Mouse (Mus musculus) thymus, adult 18-20 months (tissue): ENCODE data around the gene Rbpj.

Source experiments
- DNase-seq, 2 experiments: peaks; one replicate each; pipeline ENCODE4 v3.0.0; 2022; ENCODE audit warnings: mixed read lengths in 2 of 2

The Rbpj gene

DNA sequence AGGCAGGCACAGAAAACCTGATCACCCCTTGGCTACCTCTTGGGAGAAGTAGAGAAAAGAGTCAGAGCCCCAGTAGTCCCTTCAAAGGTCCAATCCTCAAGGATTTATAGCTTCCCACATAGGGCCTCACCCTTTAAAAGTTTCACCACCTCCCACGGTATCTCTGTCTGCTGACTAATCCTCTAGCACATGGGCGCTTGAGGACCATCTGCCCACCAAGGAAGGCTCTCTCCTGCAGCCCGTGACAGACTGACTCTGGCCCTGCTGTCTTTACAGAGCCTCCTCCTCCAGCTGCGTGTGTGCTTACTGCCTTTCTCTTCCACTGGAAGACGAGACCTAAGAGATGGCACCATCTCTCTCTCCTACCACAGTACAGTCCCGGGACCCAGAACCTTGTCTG is 213.7 kb downstream of the Rbpj start:
- no peak for DNase-seq

DNA sequence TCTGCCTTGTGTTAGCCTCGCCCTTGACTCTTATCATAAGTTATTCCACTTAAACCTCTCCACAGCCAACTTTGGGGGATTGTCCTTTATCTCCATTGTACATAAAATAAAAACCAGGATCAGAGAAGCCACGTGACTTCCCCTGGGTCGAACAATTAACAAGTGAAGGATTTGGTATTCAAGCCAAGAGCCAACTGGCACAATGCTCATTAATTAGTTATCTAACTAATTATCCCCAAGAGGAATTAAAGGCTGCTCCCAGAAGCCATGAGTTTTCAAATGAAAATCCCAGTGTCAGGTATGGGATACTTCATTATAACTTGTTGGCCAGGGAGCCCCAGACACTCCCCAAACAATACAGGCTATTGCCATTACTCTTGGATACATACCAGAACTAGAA is 218.0 kb downstream of the Rbpj start:
- DNase-seq, result no peak

DNA sequence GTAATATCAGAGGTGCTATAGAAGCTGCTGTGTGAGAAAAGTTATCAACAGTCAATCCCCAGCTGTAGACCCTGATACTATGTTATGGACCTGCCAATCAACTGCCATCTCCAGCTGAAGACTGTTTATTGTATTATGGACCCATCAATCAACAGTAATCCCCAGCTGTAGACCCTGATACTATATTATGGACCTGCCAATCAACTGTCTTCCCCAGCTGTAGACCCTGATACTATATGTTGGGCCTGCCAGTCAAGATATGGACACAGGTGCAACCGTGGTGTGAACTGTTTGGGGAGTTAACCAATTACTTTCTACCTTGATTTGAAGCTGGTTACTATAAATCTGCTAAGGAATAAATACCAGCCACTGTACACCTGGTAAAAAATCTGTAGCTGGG is 218.5 kb downstream of the Rbpj start:
- DNase-seq, result no peak

DNA sequence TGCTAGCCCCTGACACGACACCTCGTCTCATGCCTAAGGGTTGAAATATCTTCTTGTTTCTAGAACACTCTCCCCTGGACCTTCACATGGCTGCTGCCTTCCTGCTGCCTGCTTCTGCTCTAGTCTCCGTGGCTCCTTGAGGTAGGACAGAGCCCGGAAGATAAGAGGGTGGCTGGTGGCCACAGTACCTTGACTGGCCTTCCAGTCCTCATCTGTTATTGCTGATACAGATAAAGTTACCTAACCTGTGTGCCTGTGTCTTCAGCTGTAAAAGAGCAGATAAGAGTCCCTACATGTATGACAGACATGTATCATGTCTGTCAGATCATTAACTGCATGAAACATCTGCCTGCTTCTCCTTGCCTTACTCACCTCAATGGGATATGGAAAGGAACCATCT is 219.7 kb downstream of the Rbpj start:
- DNase-seq, result no peak

GRCm38 (mm10) chr5:53686379-53686778 is 220.4 kb downstream of the Rbpj start:
- DNase-seq, result no peak

GRCm38 (mm10) chr5:53688326-53688725 is 222.4 kb downstream of the Rbpj start:
- DNase-seq, result no peak

- no peak for DNase-seq
Measured at GRCm38 (mm10) chr5:53691577-53691976, 225.6 kb downstream of the Rbpj start.

- no peak for DNase-seq
Measured at GRCm38 (mm10) chr5:53692100-53692499, 226.1 kb downstream of the Rbpj start.

- no peak for DNase-seq
Measured at GRCm38 (mm10) chr5:53692662-53693061, 226.7 kb downstream of the Rbpj start.

DNA sequence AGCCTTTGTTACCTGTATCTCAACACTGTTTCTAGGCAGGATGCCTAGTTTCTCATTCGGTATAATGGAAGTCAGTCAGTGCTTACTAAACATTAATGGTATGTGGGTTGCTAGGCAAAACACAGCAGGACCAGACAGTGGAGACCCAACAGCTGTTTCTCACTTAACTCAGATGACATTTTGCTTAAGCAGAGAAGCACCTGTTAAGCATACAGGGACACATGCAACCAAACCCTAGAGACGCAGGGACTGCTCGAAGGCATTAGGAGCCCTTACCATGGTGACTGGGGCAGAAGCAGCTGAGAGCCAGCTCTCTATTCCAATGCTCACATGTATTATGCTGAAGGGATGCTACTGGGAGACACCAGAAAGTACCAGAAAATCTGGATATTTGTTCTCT is 230.7 kb downstream of the Rbpj start:
- DNase-seq, result no peak

DNA sequence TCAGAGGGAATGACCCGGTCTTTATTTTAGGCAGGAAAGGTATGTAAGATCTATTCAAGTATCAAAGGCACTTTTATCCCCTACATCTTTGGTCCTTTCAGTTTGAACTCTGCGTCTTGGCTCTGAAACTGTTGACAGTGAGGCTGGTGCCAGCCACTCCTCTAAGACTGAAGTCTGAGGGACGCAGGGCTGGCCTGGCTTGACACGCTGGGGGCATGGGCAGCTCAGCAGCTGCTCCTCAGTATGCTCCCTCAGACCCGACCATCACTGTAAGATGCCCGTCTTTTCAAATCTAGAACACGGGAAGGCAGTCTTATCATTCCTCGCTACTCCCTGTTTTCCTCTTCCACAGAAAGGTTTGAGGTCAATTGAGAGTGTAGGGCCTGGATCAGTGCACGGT is 231.8 kb downstream of the Rbpj start:
- DNase-seq, result no peak

DNA sequence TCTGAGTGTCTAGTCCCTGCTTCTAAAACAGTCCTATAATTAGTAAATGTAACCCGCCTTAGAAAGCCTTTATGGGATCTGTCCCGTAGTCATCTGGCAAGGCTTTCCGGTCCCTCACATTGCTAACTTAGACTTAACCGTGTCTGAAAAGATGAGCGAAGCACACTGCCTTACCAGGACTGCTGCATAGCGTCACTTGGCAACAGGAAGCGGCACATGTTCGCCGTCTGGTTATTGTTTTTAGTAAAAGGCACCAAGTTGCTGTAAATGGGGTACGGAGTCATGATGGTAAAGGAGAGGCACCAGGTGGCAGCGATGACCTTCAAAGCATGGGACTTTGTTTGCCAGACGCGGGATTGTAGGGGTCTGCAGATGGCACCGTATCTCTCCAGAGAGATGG is 236.7 kb downstream of the Rbpj start:
- DNase-seq, result no peak
